Mouse (Mus musculus): ENCODE measurements around the gene Surf4. TPM values are rescaled to one million over a fixed set of nuclear protein-coding genes. Genes with fewer than 3 reads are reported as not detected.

Gene Surf4
- polyA plus RNA-seq, 1 experiment from 2014 or later, result 112 TPM

DNA sequence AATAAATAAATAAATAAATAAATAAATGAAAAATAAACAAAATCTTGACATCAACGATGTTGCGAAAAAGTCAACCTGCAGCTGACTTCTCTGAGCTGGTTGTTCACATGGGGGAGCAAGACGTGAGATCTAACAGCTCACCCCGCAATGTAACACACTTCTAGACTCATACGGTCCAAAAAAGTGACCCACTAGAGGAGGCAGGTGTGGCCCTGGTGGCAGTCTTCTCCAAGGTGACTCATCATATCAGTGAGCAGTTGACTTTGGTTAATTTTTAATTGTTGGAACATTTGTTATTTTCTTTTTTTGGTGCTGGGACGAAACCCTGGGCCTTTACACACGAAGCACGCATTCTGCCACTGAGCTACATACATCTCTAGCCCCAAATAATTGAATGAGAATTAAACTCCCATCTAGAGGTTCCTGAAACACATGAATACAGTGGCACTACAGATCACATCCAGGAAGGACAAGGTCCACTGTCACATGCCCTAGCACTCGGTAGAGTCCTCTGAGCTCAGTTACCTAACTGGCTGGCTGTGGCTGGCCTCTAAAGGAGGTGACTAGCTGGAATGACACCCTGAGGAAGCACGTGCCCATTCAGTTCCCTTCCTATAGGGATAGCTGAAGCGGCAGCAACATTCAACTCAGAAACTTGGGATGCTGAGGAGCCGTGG lies 23.2 kb upstream of the Surf4 start:
- Histone ChIP-seq H3K27ac (ENCODE audit: low read length) (no peak overlapping the region), H3K27me3 (replicated peaks; ENCODE audit: control insufficient read depth, insufficient read depth, low read length) (no peaks in the 10 kb centered on the region), H3K36me3 (ENCODE audit: control insufficient read depth, insufficient read depth) (peaks cover 34% of the 10 kb centered on the region), H3K4me3 (replicated peaks; ENCODE audit: low read length) (no peak overlapping the region), H3K9ac (replicated peaks; ENCODE audit: low read depth, low read length) (no peak overlapping the region), H3K4me2 (ENCODE audit: low read length) (no peak overlapping the region), H3K9me3 (ENCODE audit: control insufficient read depth, low read length) (no peaks in the 10 kb centered on the region), H3K4me1 (replicated peaks; ENCODE audit: control insufficient read depth, insufficient read depth, low read length) (peaks cover 7% of the 10 kb centered on the region)
- 95% methylated on average over 12 of the region's 12 CpGs for WGBS
- ATAC-seq, result no peak

DNA sequence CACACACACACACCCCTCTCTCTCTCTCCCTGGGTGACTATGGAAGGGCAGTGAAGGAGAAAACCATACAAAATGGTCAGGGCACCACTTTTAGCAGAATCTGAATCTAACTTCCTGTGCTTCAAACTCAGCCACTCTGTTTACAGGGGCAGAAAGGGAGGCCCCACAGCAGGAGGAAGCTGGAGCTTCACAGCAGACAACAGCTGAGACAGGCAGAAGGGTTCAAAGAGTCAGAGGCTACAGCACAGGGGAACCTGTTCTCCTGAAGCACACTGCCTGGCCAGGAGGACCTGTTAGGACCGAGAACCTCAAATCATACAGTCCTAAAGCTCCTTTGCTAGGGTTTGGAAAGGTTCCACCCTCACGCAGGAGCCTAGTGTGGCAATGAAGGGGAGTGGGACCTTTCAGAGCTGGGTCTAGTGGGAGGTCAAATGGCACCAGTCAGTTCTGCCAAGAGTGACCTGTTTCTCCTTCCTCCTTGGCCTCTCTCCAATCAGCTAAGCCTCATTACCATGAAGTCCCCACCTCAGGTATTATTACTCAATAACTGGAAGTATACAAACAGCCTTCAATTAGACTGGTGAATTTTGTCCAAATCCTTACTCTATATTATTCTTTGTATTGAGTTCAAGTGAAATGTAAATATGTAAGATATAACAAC lies 21.1 kb upstream of the Surf4 start:
- no peak for ATAC-seq
- no peaks in the 10 kb centered on the region for H3K27me3 ChIP-seq (replicated peaks; ENCODE audit: control insufficient read depth, insufficient read depth, low read length)
- H3K36me3 ChIP-seq (ENCODE audit: control insufficient read depth, insufficient read depth), result peaks cover 37% of the 10 kb centered on the region
- no peak overlapping the region for H3K4me3 ChIP-seq (replicated peaks; ENCODE audit: low read length)
- H3K4me2 ChIP-seq (ENCODE audit: low read length), result no peak overlapping the region
- no peaks in the 10 kb centered on the region for H3K9me3 ChIP-seq (ENCODE audit: control insufficient read depth, low read length)
- H3K9ac ChIP-seq (replicated peaks; ENCODE audit: low read depth, low read length), result no peak overlapping the region
- H3K4me1 ChIP-seq (replicated peaks; ENCODE audit: control insufficient read depth, insufficient read depth, low read length), result no peaks in the 10 kb centered on the region
- H3K27ac ChIP-seq (ENCODE audit: low read length), result no peak overlapping the region
- 89% methylated on average over 2 of the region's 2 CpGs for WGBS

DNA sequence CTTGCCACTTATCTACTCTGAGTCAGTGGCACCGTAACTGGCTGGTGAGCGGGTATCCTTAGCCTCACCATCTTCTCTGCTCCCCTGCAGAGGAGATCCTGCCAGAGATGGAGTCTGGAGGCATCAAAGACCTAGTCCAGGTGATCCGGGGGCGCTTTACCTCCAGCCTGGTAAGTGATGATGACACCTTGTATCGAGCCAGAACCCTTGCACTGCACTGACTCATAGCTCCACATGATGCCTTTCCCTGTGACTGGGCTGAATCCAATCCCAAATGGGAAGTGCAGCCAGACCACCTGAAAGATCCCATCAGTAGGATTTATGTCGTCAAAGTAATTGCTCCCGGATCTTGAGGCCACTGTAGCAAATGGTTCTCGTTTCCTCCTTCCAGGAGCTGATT lies 19.1 kb upstream of the Surf4 start:
- Histone ChIP-seq H3K27me3 (replicated peaks; ENCODE audit: control insufficient read depth, insufficient read depth, low read length) (no peaks in the 10 kb centered on the region), H3K9ac (replicated peaks; ENCODE audit: low read depth, low read length) (no peak overlapping the region), H3K4me1 (replicated peaks; ENCODE audit: control insufficient read depth, insufficient read depth, low read length) (0 out of 2 replicates have a peak, but pooled peaks cover under 1% of the 10 kb centered on the region), H3K36me3 (ENCODE audit: control insufficient read depth, insufficient read depth) (peaks cover 29% of the 10 kb centered on the region), H3K27ac (ENCODE audit: low read length) (no peak overlapping the region), H3K4me2 (ENCODE audit: low read length) (no peak overlapping the region), H3K4me3 (replicated peaks; ENCODE audit: low read length) (no peak overlapping the region), H3K9me3 (ENCODE audit: control insufficient read depth, low read length) (no peaks in the 10 kb centered on the region)
- 91% methylated on average over 8 of the region's 8 CpGs for WGBS
- ATAC-seq, result no peak

DNA sequence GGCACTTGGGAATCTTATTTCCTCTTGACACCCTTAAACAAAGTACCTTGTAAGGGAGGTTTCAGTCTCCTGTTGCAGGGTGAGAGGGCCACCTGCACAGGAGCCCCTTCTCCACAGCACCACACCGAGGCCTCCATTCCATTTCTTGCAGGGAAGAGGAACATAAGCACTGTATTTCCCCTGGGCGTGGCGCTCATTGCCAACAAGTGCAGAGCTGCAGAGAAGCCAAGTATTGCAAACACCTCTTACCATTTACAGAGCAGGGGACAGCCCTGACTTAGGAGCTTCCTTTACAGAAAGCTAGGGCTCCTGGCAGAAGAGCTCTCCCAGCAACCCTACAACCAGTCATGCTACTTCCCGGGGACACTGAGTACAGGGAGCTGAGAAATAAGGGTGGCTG lies 18.5 kb upstream of the Surf4 start:
- ATAC-seq, result no peak
- no peaks in the 10 kb centered on the region for H3K27me3 ChIP-seq (replicated peaks; ENCODE audit: control insufficient read depth, insufficient read depth, low read length)
- WGBS, result 95% methylated on average over 4 of the region's 4 CpGs
- no peak overlapping the region for H3K4me2 ChIP-seq (ENCODE audit: low read length)
- no peak overlapping the region for H3K27ac ChIP-seq (ENCODE audit: low read length)
- 0 out of 2 replicates have a peak, but pooled peaks cover 3% of the 10 kb centered on the region for H3K4me1 ChIP-seq (replicated peaks; ENCODE audit: control insufficient read depth, insufficient read depth, low read length)
- no peaks in the 10 kb centered on the region for H3K9me3 ChIP-seq (ENCODE audit: control insufficient read depth, low read length)
- H3K36me3 ChIP-seq (ENCODE audit: control insufficient read depth, insufficient read depth), result peaks cover 24% of the 10 kb centered on the region
- H3K9ac ChIP-seq (replicated peaks; ENCODE audit: low read depth, low read length), result no peak overlapping the region
- H3K4me3 ChIP-seq (replicated peaks; ENCODE audit: low read length), result no peak overlapping the region

DNA sequence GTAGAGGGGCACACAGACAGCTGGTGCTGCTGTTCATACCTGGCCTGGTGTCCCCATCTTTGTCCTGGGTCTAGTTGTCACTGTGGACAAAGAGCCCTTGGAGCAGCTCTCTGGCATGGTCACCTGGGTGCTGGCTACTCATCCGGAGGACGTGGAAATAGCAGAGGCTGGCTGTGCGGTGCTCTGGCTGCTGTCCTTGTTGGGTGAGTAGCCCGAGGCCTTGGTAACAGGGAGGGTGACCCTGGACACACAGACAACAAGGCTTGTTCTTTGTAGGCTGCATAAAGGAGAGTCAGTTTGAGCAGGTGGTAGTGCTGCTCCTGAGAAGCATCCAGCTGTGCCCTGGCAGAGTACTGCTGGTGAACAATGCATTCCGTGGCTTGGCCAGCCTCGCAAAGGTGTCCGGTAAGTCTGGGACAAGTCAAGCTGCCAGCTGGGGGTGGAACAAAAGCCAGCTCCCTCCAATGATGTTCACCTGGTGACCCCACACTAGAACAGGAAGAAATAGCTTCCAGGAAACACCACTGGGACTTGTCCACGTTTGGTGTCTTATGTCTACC lies 17.7 kb upstream of the Surf4 start:
- WGBS, result 92% methylated on average over 8 of the region's 8 CpGs
- Histone ChIP-seq H3K4me1 (replicated peaks; ENCODE audit: control insufficient read depth, insufficient read depth, low read length) (0 out of 2 replicates have a peak, but pooled peaks cover 3% of the 10 kb centered on the region), H3K9ac (replicated peaks; ENCODE audit: low read depth, low read length) (no peak overlapping the region), H3K27me3 (replicated peaks; ENCODE audit: control insufficient read depth, insufficient read depth, low read length) (no peaks in the 10 kb centered on the region), H3K27ac (ENCODE audit: low read length) (no peak overlapping the region), H3K4me2 (ENCODE audit: low read length) (no peak overlapping the region), H3K4me3 (replicated peaks; ENCODE audit: low read length) (no peak overlapping the region), H3K36me3 (ENCODE audit: control insufficient read depth, insufficient read depth) (peaks cover 19% of the 10 kb centered on the region), H3K9me3 (ENCODE audit: control insufficient read depth, low read length) (no peaks in the 10 kb centered on the region)
- no peak for ATAC-seq

DNA sequence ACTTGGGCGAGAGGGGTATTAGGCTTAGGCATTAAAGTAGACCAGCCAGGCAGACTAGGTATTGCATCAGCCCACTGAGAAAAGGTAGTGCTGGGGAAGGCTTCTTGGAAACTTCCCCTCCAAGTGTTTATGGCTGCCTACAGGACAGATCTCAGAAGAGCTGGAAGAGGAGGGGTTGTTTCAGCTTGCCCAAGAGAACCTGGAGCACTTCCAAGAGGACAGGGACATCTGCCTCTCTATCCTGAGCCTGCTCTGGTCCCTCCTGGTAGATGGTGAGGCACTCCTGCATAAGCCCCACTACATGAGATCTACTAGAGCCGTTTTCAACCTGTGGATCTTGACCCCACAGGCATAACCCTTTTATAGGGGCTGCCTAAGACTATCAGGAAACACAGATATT lies 16.7 kb upstream of the Surf4 start:
- H3K9me3 ChIP-seq (ENCODE audit: control insufficient read depth, low read length), result no peaks in the 10 kb centered on the region
- 0 out of 2 replicates have a peak, but pooled peaks cover 3% of the 10 kb centered on the region for H3K4me1 ChIP-seq (replicated peaks; ENCODE audit: control insufficient read depth, insufficient read depth, low read length)
- no peak overlapping the region for H3K9ac ChIP-seq (replicated peaks; ENCODE audit: low read depth, low read length)
- H3K4me2 ChIP-seq (ENCODE audit: low read length), result no peak overlapping the region
- no peak overlapping the region for H3K27ac ChIP-seq (ENCODE audit: low read length)
- WGBS, result 93% methylated on average over 2 of the region's 2 CpGs
- no peak for ATAC-seq
- no peak overlapping the region for H3K4me3 ChIP-seq (replicated peaks; ENCODE audit: low read length)
- peaks cover 10% of the 10 kb centered on the region for H3K36me3 ChIP-seq (ENCODE audit: control insufficient read depth, insufficient read depth)
- H3K27me3 ChIP-seq (replicated peaks; ENCODE audit: control insufficient read depth, insufficient read depth, low read length), result no peaks in the 10 kb centered on the region

DNA sequence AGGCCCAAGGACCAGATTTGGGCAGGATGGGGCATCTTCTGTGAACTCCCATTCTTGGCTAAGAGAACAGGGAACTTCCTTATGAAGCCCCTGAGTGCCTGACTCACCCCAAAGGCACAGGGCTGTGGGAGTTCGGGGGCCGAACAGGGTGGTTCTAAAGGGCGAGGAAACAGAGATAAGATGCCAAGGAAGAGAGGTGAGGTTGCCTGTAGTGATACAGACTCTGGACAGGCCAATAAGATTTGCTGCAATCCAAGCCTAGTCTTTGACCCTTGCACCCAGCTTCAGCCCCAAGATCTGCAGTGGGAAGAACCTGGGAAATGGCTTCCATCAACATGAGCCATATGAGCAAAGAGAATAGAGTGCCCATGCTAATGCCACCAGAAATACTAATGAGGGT lies 9.5 kb upstream of the Surf4 start:
- no peak for ATAC-seq
- 0 out of 2 replicates have a peak, but pooled peaks cover 3% of the 10 kb centered on the region for H3K4me1 ChIP-seq (replicated peaks; ENCODE audit: control insufficient read depth, insufficient read depth, low read length)
- H3K4me3 ChIP-seq (replicated peaks; ENCODE audit: low read length), result no peak overlapping the region
- H3K27me3 ChIP-seq (replicated peaks; ENCODE audit: control insufficient read depth, insufficient read depth, low read length), result no peaks in the 10 kb centered on the region
- no peaks in the 10 kb centered on the region for H3K36me3 ChIP-seq (ENCODE audit: control insufficient read depth, insufficient read depth)
- 85% methylated on average over 3 of the region's 3 CpGs for WGBS
- H3K9ac ChIP-seq (replicated peaks; ENCODE audit: low read depth, low read length), result no peak overlapping the region
- H3K9me3 ChIP-seq (ENCODE audit: control insufficient read depth, low read length), result no peaks in the 10 kb centered on the region
- no peak overlapping the region for H3K4me2 ChIP-seq (ENCODE audit: low read length)
- no peak overlapping the region for H3K27ac ChIP-seq (ENCODE audit: low read length)

DNA sequence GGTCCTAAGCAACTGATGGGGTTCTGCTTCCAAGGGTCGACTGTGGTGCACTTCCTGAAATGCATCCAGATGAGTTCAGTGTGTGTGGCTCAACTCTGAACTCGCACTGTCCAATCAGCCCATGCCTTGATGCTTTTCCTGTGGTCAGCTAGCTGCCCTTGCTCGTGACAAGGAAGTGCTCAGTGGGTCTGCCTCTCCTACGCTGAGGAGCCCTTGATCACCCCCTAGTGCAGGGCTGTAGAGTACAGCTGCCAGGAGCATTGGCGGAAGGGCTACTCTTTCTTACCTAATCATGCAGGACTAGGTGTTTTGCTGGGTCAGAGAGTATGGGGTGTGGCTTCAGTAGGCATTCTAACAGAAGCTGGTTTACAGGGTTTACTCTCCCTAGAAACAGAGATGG lies 7.8 kb upstream of the Surf4 start:
- no peak for ATAC-seq
- no peak overlapping the region for H3K4me3 ChIP-seq (replicated peaks; ENCODE audit: low read length)
- H3K27me3 ChIP-seq (replicated peaks; ENCODE audit: control insufficient read depth, insufficient read depth, low read length), result no peaks in the 10 kb centered on the region
- no peak overlapping the region for H3K27ac ChIP-seq (ENCODE audit: low read length)
- no peaks in the 10 kb centered on the region for H3K9me3 ChIP-seq (ENCODE audit: control insufficient read depth, low read length)
- H3K9ac ChIP-seq (replicated peaks; ENCODE audit: low read depth, low read length), result no peak overlapping the region
- H3K4me2 ChIP-seq (ENCODE audit: low read length), result no peak overlapping the region
- 44% methylated on average over 5 of the region's 5 CpGs for WGBS
- H3K4me1 ChIP-seq (replicated peaks; ENCODE audit: control insufficient read depth, insufficient read depth, low read length), result no peaks in the 10 kb centered on the region
- H3K36me3 ChIP-seq (ENCODE audit: control insufficient read depth, insufficient read depth), result no peaks in the 10 kb centered on the region

DNA sequence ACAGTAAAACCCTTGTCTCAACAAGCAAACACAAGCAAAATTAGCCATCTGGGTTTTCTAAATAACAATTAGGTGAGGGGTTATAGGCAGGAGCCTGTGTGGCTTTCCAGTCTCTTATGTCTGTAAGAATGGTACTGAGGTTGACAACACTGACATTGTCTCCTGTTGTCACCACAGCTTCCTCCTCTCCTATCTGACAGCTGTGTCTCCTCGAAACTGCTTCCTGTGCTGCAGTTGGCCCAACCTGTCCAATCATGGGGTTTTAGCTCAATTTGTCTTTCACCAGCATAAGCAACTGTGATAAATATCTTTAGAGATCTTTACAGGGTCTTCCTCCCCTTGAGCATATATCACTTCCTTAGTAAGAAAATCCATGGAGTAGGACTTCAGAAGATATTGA lies 2.7 kb upstream of the Surf4 start:
- Histone ChIP-seq H3K27ac (ENCODE audit: low read length) (no peak overlapping the region), H3K4me2 (ENCODE audit: low read length) (no peak overlapping the region), H3K27me3 (replicated peaks; ENCODE audit: control insufficient read depth, insufficient read depth, low read length) (no peaks in the 10 kb centered on the region), H3K4me1 (replicated peaks; ENCODE audit: control insufficient read depth, insufficient read depth, low read length) (peaks cover 12% of the 10 kb centered on the region), H3K36me3 (ENCODE audit: control insufficient read depth, insufficient read depth) (no peaks in the 10 kb centered on the region), H3K9ac (replicated peaks; ENCODE audit: low read depth, low read length) (no peak overlapping the region), H3K4me3 (replicated peaks; ENCODE audit: low read length) (no peak overlapping the region), H3K9me3 (ENCODE audit: control insufficient read depth, low read length) (no peaks in the 10 kb centered on the region)
- WGBS, result 86% methylated on average over 1 of the region's 1 CpGs
- no peak for ATAC-seq
